Mouse (Mus musculus): ENCODE results near the gene Fbf1. TPM values are rescaled to one million over a fixed set of nuclear protein-coding genes. Genes with fewer than 3 reads are reported as not detected.
"Not testable (repeated sequence)": the region's sequence is repeated elsewhere in the genome, so short reads cannot be mapped to it uniquely, and the experiment has no call there.

Gene Fbf1
- polyA plus RNA-seq, 1 experiment, result 26.4 TPM

DNA sequence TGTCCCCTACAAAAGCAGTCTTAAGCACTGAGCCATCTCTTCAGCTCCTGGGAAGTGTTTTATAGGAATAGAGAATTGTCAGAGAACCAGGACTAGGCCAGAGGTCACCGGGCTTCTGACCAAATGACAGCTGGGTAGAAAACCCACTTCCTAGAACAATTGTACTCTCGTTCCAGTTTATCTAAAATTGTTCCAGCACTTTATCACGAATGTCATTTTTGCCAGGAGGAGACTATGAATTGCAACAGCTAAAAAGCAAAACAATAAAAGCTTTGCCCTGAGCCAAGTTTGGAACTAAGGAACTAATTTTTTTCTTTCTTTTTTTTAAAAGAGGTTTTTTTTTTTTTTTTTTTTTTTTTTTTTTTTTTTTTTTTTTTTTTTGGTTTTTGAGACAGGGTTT lies 72.4 kb downstream of the Fbf1 start:
- Histone ChIP-seq H3K4me1 (ENCODE audit: control insufficient read depth, insufficient read depth, low read length) (peaks cover 32% of the 10 kb centered on the region), H3K27ac (ENCODE audit: insufficient read depth, low read depth, low read length) (peak overlapping the region; percentile 66), H3K4me3 (ENCODE audit: insufficient read depth, low read length) (no peak overlapping the region)
- no peak for TF ChIP-seq CTCF (IDR thresholded peaks at IDR 0.05; ENCODE audit: low read depth, low read length)
- TF ChIP-seq POLR2A (IDR thresholded peaks at IDR 0.05; ENCODE audit: borderline replicate concordance, low read depth, low read length), result no peak

DNA sequence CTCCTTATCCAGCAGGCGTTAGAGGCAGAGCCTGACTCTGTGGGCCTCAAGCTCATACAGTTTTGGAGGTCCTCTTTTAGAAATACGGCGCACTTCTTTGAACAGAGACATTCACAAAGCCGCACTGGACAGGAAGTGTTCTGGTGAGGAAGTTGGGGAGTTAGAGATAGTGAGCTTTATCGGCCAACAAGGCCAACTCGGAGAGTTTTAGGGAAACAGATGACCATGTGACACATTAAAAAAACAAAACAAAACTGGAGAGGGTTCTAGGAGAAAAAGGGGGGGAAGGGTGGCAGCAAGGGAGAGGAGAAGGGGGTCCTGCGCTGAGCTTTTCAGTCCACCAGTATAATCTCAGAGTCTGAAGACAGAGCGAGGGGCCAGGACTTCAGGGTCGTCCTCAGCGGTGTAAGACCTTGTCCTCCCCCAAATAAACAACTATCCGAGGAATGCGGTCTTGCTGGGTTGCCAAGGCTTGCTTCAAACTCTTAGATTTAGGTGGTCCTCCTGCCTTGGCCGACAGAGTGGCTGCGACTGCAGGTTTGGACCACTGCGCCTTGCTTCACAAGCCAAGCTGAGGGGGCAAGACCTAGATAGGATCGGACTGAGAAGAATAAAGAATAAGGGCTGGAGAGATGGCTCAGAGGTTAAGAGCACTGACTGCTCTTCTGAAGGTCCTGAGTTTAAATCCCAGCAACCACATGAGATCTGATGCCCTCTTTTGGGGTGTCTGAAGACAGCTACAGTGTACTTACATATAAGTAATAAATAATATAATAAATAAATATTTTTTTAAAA lies 74.0 kb downstream of the Fbf1 start:
- no peak for TF ChIP-seq CTCF (IDR thresholded peaks at IDR 0.05; ENCODE audit: low read depth, low read length)
- no peak for TF ChIP-seq POLR2A (IDR thresholded peaks at IDR 0.05; ENCODE audit: borderline replicate concordance, low read depth, low read length)
- peak overlapping the region; percentile 88 for H3K27ac ChIP-seq (ENCODE audit: insufficient read depth, low read depth, low read length)
- H3K4me3 ChIP-seq (ENCODE audit: insufficient read depth, low read length), result no peak overlapping the region; the same call in 1 of the 2 replicates
- H3K4me1 ChIP-seq (ENCODE audit: control insufficient read depth, insufficient read depth, low read length), result peaks cover 24% of the 10 kb centered on the region

DNA sequence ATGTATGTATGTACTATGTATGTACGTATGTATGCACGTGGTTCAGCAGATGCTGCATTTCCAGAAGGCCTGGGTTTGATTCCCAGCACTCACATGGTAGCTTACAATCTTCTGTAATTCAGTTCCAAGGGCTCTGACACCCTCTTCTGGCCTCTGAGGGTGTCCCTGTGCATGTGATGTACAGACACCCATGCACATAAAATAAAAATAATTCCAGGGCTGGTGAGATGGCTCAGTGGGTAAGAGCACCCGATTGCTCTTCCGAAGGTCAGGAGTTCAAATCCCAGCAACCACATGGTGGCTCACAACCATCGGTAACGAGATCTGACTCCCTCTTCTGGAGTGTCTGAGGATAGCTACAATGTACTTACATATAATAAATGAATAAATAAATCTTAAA lies 75.0 kb downstream of the Fbf1 start:
- H3K27ac ChIP-seq (ENCODE audit: insufficient read depth, low read depth, low read length); H3K4me3 ChIP-seq (ENCODE audit: insufficient read depth, low read length): not testable (repeated sequence)
- peaks cover 33% of the 10 kb centered on the region for H3K4me1 ChIP-seq (ENCODE audit: control insufficient read depth, insufficient read depth, low read length)

Other genes starting within 250 kb of the Fbf1 start
- gene Sap30bp, start 234.9 kb downstream of the Fbf1 start, polyA plus RNA-seq (2012; ENCODE audit: insufficient read depth, insufficient read length, missing spikeins), result 23.6 and 24.5 TPM in 2 replicates
- 19.9 and 21.5 TPM in 2 replicates for gene Recql5, start 234.7 kb downstream of the Fbf1 start, polyA plus RNA-seq (2012; ENCODE audit: insufficient read depth, insufficient read length, missing spikeins)
- 0.23 TPM in 1 of 2 replicates, not detected in the other for gene Itgb4, start 193.5 kb downstream of the Fbf1 start, polyA plus RNA-seq (2012; ENCODE audit: insufficient read depth, insufficient read length, missing spikeins)
- gene Galk1, start 155.4 kb downstream of the Fbf1 start, polyA plus RNA-seq (2012; ENCODE audit: insufficient read depth, insufficient read length, missing spikeins), result 12.2 and 14.4 TPM in 2 replicates
- gene H3f3b, start 140.2 kb downstream of the Fbf1 start, polyA plus RNA-seq (2012; ENCODE audit: insufficient read depth, insufficient read length, missing spikeins), result 431 and 432 TPM in 2 replicates
- gene Unk, start 137.8 kb downstream of the Fbf1 start, polyA plus RNA-seq (2012; ENCODE audit: insufficient read depth, insufficient read length, missing spikeins), result 24.9 and 28.1 TPM in 2 replicates
- gene Unc13d, start 90.2 kb downstream of the Fbf1 start, polyA plus RNA-seq (2012; ENCODE audit: insufficient read depth, insufficient read length, missing spikeins), result 23.2 and 32.3 TPM in 2 replicates
- 134 and 155 TPM in 2 replicates for gene Wbp2, start 81.2 kb downstream of the Fbf1 start, polyA plus RNA-seq (2012; ENCODE audit: insufficient read depth, insufficient read length, missing spikeins)
- gene Trim47, start 41.0 kb downstream of the Fbf1 start, polyA plus RNA-seq (2012; ENCODE audit: insufficient read depth, insufficient read length, missing spikeins), result 32.1 and 38.5 TPM in 2 replicates
- 22.4 and 23.4 TPM in 2 replicates for gene Trim65, start 37.0 kb downstream of the Fbf1 start, polyA plus RNA-seq (2012; ENCODE audit: insufficient read depth, insufficient read length, missing spikeins)
- 19.2 and 31.8 TPM in 2 replicates for gene Mrpl38, start 29.3 kb downstream of the Fbf1 start, polyA plus RNA-seq (2012; ENCODE audit: insufficient read depth, insufficient read length, missing spikeins)
- gene Ten1, start 30.7 kb upstream of the Fbf1 start, polyA plus RNA-seq (2012; ENCODE audit: insufficient read depth, insufficient read length, missing spikeins), result 70.4 TPM in 2 replicates
- gene Acox1, start 30.9 kb upstream of the Fbf1 start, polyA plus RNA-seq (2012; ENCODE audit: insufficient read depth, insufficient read length, missing spikeins), result 47.0 and 47.6 TPM in 2 replicates
- not detected in 2 replicates for gene Evpl, start 69.9 kb upstream of the Fbf1 start, polyA plus RNA-seq (2012; ENCODE audit: insufficient read depth, insufficient read length, missing spikeins)
- gene Srp68, start 106.1 kb upstream of the Fbf1 start, polyA plus RNA-seq (2012; ENCODE audit: insufficient read depth, insufficient read length, missing spikeins), result 42.5 and 43.7 TPM in 2 replicates
- gene Galr2, start 112.8 kb upstream of the Fbf1 start, polyA plus RNA-seq (2012; ENCODE audit: insufficient read depth, insufficient read length, missing spikeins), result 0.41 TPM in 1 of 2 replicates, not detected in the other
- gene Exoc7, start 139.1 kb upstream of the Fbf1 start, polyA plus RNA-seq (2012; ENCODE audit: insufficient read depth, insufficient read length, missing spikeins), result 71.8 and 88.2 TPM in 2 replicates
- not detected in 2 replicates for gene Foxj1, start 167.2 kb upstream of the Fbf1 start, polyA plus RNA-seq (2012; ENCODE audit: insufficient read depth, insufficient read length, missing spikeins)
- gene Rnf157, start 244.9 kb upstream of the Fbf1 start, polyA plus RNA-seq (2012; ENCODE audit: insufficient read depth, insufficient read length, missing spikeins), result 12.3 and 12.4 TPM in 2 replicates

Measured in bone marrow macrophage, adult 2 months (primary cell).